Mouse (Mus musculus) liver, adult 2 months (tissue): ENCODE measurements at regions not wholly inside any gene's neighbourhood (a gene's known extent, or its start where the extent isn't known, plus 50 kb on each side); places are given as distances from the start of the nearest gene placed in this dataset.
"Not testable (repeated sequence)": the region's sequence is repeated elsewhere in the genome, so short reads cannot be mapped to it uniquely, and the experiment has no call there.

Experiments
- CTCF ChIP-seq: fragments of 200-500 bp; IDR thresholded peaks from 2 replicates; pipeline ENCODE4 v1.5.1; 2011; ENCODE audit warnings: low read depth, low read length, control low read depth
- POLR2A ChIP-seq: fragments of 200-500 bp; IDR thresholded peaks from 2 replicates; pipeline ENCODE4 v1.6.1; 2011; ENCODE audit warnings: low read length, control low read depth; ENCODE audit not compliant: insufficient read depth; ENCODE audit errors: extremely low read depth

DNA sequence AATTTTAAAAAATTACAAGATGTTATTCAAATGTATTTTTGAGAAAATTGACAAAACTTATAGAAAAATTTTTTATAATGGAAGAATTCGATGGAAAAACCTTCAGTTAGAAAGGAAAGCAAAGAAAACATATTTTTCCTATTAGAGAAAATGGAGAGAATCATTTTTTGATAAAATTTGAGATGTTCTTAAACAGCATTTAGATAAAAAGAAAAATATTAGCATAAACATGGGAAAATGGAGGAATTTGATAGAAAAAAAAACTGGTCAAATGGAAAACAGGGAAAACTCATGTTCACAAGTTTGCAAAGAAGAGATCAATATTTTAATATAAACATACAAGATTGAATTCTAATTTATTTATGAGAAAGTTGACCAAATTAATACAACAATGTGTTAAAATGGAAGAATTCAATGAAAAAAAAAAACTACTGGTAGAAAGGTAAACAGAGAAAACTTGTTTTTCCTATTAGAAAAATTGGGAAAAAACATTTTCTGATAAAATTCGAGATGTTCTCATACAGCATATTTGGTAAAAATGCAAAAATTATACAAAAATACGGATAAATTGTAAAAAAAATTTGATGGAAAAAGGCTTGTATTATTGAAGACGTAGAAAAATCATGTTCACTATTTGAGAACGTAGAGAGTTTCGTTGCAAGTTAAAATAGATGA is 122.4 kb downstream of the 4932411N23Rik start:
- TF ChIP-seq CTCF, POLR2A: not testable (repeated sequence)
